Mouse (Mus musculus) megakaryocyte, embryonic 14.5 days (primary cell): ENCODE measurements around the gene Clasp1. TPM values are rescaled to one million over a fixed set of nuclear protein-coding genes. Genes with fewer than 3 reads are reported as not detected.

Experiments used
- H3K27me3 ChIP-seq: replicated peaks from 2 replicates; pipeline ENCODE3; 2012; ENCODE audit warnings: inconsistent platforms
- H3K36me3 ChIP-seq: replicated peaks from 2 replicates; pipeline ENCODE3; 2012; ENCODE audit warnings: low read length, inconsistent platforms, mixed read lengths
- H3K4me1 ChIP-seq: 2 replicates; pipeline ENCODE4 v1.6.1; 2012; ENCODE audit warnings: inconsistent platforms
- H3K4me3 ChIP-seq: replicated peaks from 2 replicates; pipeline ENCODE3; 2012; ENCODE audit warnings: moderate library complexity, mild to moderate bottlenecking, inconsistent platforms
- H3K9me3 ChIP-seq: 2 replicates; pipeline ENCODE4 v1.6.1; 2012; ENCODE audit warnings: inconsistent platforms
- FLI1 ChIP-seq: IDR thresholded peaks from 2 replicates; pipeline ENCODE4 v1.6.1; 2012; ENCODE audit warnings: low read length, inconsistent platforms, mixed read lengths
- GATA1 ChIP-seq: IDR thresholded peaks from 3 replicates; pipeline ENCODE4 v1.6.1; 2012; ENCODE audit warnings: mixed read lengths, low read length, inconsistent platforms, borderline replicate concordance
- polyA plus RNA-seq: library from polyadenylated mRNA; stranded (reverse); fragments of >175 nt; gene quantifications from 2 replicates; pipeline ENCODE4 v1.2.3, GENCODE M21; 2012; ENCODE audit warnings: low replicate concordance; ENCODE audit not compliant: insufficient read depth

Clasp1 gene
- polyA plus RNA-seq, 1 experiment = 8.3 TPM

- TF ChIP-seq GATA1 (no peak), FLI1 (no peak)
- Histone ChIP-seq H3K27me3 (no peaks in the 10 kb centered on the region), H3K4me3 (no peak overlapping the region), H3K9me3 (0 out of 2 replicates have a peak, but pooled peaks cover 4% of the 10 kb centered on the region), H3K4me1 (peaks cover 11% of the 10 kb centered on the region), H3K36me3 (peaks cover 83% of the 10 kb centered on the region)
Observed at GRCm38 (mm10) chr1:118466041-118466440, 77.2 kb downstream of the Clasp1 start.

- no peaks in the 10 kb centered on the region for H3K9me3 ChIP-seq
- H3K27me3 ChIP-seq = no peaks in the 10 kb centered on the region
- peaks cover 19% of the 10 kb centered on the region for H3K4me1 ChIP-seq
- H3K4me3 ChIP-seq = no peak overlapping the region
- H3K36me3 ChIP-seq = peaks cover 60% of the 10 kb centered on the region
- TF ChIP-seq GATA1 (no peak), FLI1 (no peak)
Observed at GRCm38 (mm10) chr1:118472386-118472785, 83.5 kb downstream of the Clasp1 start.

- Histone ChIP-seq H3K4me3 (peak overlapping the region; percentile 71), H3K36me3 (peaks cover 34% of the 10 kb centered on the region), H3K4me1 (peaks cover 15% of the 10 kb centered on the region), H3K27me3 (no peaks in the 10 kb centered on the region), H3K9me3 (no peaks in the 10 kb centered on the region)
- TF ChIP-seq GATA1 = no peak
- no peak for TF ChIP-seq FLI1
Observed at GRCm38 (mm10) chr1:118476919-118477318, 88.1 kb downstream of the Clasp1 start.

GRCm38 (mm10) chr1:118479246-118479645 is 90.4 kb downstream of the Clasp1 start:
- H3K4me1 ChIP-seq = peaks cover 30% of the 10 kb centered on the region
- peaks cover 20% of the 10 kb centered on the region for H3K36me3 ChIP-seq
- no peaks in the 10 kb centered on the region for H3K27me3 ChIP-seq
- no peak overlapping the region for H3K4me3 ChIP-seq
- no peaks in the 10 kb centered on the region for H3K9me3 ChIP-seq
- TF ChIP-seq FLI1 (no peak), GATA1 (no peak)

GRCm38 (mm10) chr1:118480484-118481364 is 91.9 kb downstream of the Clasp1 start:
- H3K36me3 ChIP-seq = peaks cover 15% of the 10 kb centered on the region
- H3K4me3 ChIP-seq = no peak overlapping the region
- peaks cover 41% of the 10 kb centered on the region for H3K4me1 ChIP-seq
- no peaks in the 10 kb centered on the region for H3K9me3 ChIP-seq
- TF ChIP-seq GATA1 (no peak), FLI1 (no peak)
- H3K27me3 ChIP-seq = no peaks in the 10 kb centered on the region

- Histone ChIP-seq H3K4me1 (peaks cover 44% of the 10 kb centered on the region), H3K27me3 (no peaks in the 10 kb centered on the region), H3K36me3 (peaks cover 15% of the 10 kb centered on the region), H3K4me3 (no peak overlapping the region), H3K9me3 (no peaks in the 10 kb centered on the region)
- no peak for TF ChIP-seq GATA1
- no peak for TF ChIP-seq FLI1
Observed at GRCm38 (mm10) chr1:118481365-118481702, 92.5 kb downstream of the Clasp1 start.

GRCm38 (mm10) chr1:118481703-118482102 is 92.8 kb downstream of the Clasp1 start:
- Histone ChIP-seq H3K4me3 (no peak overlapping the region), H3K9me3 (no peaks in the 10 kb centered on the region), H3K27me3 (no peaks in the 10 kb centered on the region), H3K36me3 (peaks cover 15% of the 10 kb centered on the region), H3K4me1 (peaks cover 40% of the 10 kb centered on the region)
- TF ChIP-seq GATA1 = no peak
- TF ChIP-seq FLI1 = no peak

GRCm38 (mm10) chr1:118482285-118483019 is 93.6 kb downstream of the Clasp1 start:
- H3K27me3 ChIP-seq = no peaks in the 10 kb centered on the region
- TF ChIP-seq FLI1 = no peak
- TF ChIP-seq GATA1 = no peak
- H3K36me3 ChIP-seq = peaks cover 15% of the 10 kb centered on the region
- no peak overlapping the region for H3K4me3 ChIP-seq
- no peaks in the 10 kb centered on the region for H3K9me3 ChIP-seq
- peaks cover 36% of the 10 kb centered on the region for H3K4me1 ChIP-seq

- no peaks in the 10 kb centered on the region for H3K9me3 ChIP-seq
- peaks cover 15% of the 10 kb centered on the region for H3K36me3 ChIP-seq
- H3K4me1 ChIP-seq = peaks cover 36% of the 10 kb centered on the region
- TF ChIP-seq GATA1 = no peak
- TF ChIP-seq FLI1 = no peak
- no peaks in the 10 kb centered on the region for H3K27me3 ChIP-seq
- H3K4me3 ChIP-seq = no peak overlapping the region
Observed at GRCm38 (mm10) chr1:118483504-118484096, 94.7 kb downstream of the Clasp1 start.

GRCm38 (mm10) chr1:118485572-118485971 is 96.7 kb downstream of the Clasp1 start:
- no peak overlapping the region for H3K4me3 ChIP-seq
- peaks cover 29% of the 10 kb centered on the region for H3K4me1 ChIP-seq
- peaks cover 9% of the 10 kb centered on the region for H3K36me3 ChIP-seq
- no peaks in the 10 kb centered on the region for H3K27me3 ChIP-seq
- TF ChIP-seq GATA1 (no peak), FLI1 (no peak)
- no peaks in the 10 kb centered on the region for H3K9me3 ChIP-seq
